Mouse (Mus musculus): ENCODE measurements around the gene Dclk1.

The Dclk1 gene

DNA sequence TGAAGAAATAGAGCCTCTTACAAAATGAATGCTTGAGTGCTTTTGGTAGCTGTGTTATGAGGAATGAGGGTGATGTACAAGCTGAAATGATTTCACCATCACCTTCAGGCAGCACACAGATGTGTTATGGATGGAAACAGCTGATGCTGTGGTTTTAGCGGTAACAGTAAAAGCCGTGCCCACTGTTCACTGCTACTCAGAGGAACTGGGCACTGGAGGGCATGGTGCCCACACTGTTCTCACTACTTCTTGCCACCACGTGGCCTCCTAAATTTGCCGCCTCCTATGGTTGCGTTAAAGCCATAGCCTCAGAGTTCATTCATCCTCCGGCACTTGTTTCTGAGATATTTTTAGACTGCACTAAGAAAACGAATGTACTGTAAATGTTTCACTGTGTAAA lies 18.0 kb downstream of the Dclk1 start:
- no peak for DNase-seq (ENCODE audit: low spot score in 2 of 2)

GRCm38 (mm10) chr3:55266091-55266490 lies 23.9 kb downstream of the Dclk1 start:
- no peak for DNase-seq (ENCODE audit: low spot score in 2 of 2)

DNA sequence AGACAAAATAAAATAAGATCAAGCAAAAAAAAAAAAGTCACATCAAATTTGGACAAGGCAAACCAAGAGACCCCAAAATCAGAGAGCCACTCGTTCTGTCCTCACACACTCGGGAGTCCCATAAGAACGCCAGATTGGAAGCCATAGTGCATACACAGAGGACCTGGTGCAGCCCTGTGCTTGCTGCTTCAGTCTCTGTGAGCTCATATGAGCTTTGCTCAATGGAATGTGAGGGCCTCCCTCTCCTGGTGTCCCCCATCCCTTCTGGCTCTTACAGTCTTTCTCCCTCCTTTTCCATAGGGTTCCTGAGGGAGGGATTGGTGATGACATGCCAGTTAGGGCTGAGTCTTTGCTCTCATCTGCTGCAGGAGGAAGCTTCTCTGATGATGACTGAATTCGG lies 27.6 kb downstream of the Dclk1 start:
- DNase-seq (ENCODE audit: low spot score in 2 of 2) = no peak

- no peak for DNase-seq (ENCODE audit: low spot score in 2 of 2)
Observed at GRCm38 (mm10) chr3:55270345-55270744, 28.2 kb downstream of the Dclk1 start.

DNA sequence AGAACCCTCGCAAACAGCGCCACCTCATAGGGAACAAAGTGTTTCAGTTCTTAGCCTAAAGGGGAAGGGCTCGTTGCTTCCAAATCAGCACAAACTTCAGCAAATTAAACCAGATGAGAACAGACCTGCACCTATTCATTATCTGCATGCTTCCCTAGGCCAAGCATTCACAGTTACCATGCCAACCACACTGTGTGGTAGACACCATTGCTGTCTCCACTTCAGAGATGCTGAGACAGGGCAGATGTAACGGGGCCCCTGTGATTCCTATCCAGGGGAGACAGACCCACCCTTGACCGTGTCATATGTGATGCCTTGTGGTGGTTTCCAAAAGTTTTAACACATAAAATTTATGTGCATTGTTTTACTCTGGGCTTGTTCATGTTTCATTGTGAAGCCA lies 28.8 kb downstream of the Dclk1 start:
- DNase-seq (ENCODE audit: low spot score in 2 of 2) = no peak

- no peak for DNase-seq (ENCODE audit: low spot score in 2 of 2)
Observed at GRCm38 (mm10) chr3:55272536-55272935, 30.4 kb downstream of the Dclk1 start.

DNA sequence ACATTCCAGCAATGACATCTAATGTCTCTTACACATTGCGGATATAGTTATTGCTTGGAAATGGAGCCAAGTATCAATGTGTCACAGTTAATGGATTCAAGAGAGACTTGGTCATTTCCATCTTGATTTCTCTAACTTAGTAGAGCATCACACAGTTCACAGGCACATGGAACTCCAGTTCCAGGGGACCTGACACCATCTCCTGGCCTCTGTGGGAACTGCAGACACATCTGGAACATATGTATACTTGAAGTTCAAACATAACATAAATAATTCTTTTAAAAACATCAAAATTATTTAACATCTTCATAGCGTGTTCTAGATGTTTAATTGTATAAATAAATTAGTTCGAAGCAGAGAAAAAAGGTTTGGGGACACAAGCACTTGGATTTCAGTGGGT lies 34.3 kb downstream of the Dclk1 start:
- DNase-seq (ENCODE audit: low spot score in 2 of 2) = no peak

DNA sequence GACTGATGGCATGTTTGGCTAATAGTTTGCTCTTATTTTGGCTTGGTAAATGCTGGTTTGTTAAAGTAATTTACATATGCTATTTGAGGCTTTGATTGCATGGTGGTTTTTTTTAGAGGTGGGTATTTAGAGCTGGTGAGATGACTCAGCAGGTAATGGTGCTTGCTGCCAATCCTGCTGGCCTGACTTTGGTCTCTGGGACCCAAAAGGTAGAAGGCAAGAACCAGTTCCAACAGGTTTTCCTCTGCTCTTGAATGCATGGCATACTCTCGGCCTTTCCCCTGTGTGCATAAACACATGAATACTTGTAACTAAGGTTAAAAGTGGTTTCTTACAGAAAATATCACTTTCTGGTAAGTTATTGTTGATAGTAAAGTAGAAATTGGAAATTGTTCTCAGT lies 34.7 kb downstream of the Dclk1 start:
- DNase-seq (ENCODE audit: low spot score in 2 of 2) = no peak

DNA sequence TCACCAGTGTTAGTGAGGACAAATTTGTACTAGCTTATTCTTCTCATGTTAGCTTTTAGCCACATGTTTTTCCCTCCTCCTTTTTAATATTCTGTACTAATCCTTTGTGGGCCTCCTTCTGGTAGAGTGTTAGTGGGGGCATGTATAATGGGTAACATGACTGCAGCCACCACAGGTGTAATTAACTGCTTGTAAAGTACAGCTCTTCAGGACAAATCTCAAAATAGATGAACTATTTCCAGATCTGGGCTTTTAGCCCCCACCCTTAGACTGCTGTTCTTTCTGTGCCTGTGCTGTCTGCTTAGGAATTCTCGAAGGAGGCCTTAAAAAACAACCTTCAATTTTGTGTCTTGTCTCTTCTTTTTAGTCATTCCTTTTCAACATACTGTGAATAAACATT lies 35.7 kb downstream of the Dclk1 start:
- DNase-seq (ENCODE audit: low spot score in 2 of 2) = no peak

DNA sequence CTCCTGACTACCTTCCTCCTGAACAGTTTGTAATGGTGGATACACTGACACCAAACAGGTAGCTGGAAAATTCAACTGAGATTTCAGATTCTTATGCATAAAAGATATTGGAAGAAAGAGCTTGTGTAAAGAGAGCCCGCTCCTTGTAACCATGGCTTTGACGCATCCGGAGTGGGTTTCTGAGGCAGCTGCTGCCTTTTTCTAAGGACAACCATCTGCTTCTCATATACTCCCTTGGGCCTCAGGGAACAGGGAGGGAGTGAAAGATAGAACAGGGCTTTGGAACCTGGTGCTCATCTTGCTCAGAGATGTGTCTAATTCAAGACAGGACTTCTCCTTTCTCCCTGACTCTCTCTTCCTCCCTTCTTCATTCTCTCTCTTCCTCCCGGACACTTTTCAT lies 37.8 kb downstream of the Dclk1 start:
- peak; percentile 17 to 35 for DNase-seq (ENCODE audit: low spot score in 2 of 2)

- no peak for DNase-seq (ENCODE audit: low spot score in 2 of 2)
Observed at GRCm38 (mm10) chr3:55280471-55280870, 38.3 kb downstream of the Dclk1 start.

GRCm38 (mm10) chr3:55284215-55284614 lies 42.1 kb downstream of the Dclk1 start:
- DNase-seq (ENCODE audit: low spot score in 2 of 2) = peak; percentile 29 to 52

DNA sequence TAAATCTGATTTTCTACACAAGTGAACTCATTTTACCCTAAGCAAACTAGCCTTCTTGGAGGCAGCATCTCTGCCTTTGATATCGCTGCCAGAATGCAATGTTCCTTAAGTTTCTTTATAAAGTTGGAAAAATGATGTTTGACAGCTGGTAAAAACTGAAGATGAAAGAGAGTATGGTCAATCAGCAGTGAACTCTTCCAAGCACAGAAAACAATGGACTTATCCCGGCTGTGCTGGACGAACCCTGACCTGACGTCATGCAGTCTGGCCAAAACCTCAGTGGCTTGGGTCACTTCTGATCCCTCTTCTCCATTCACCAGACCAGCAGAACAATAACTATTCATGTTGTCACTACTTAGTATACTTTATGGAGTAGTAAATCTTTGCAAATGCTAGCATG lies 46.6 kb downstream of the Dclk1 start:
- DNase-seq (ENCODE audit: low spot score in 2 of 2) = no peak

- no peak for DNase-seq (ENCODE audit: low spot score in 2 of 2)
Observed at GRCm38 (mm10) chr3:55291964-55292363, 49.8 kb downstream of the Dclk1 start.

- DNase-seq (ENCODE audit: low spot score in 2 of 2) = no peak
Observed at GRCm38 (mm10) chr3:55292783-55293430, 50.7 kb downstream of the Dclk1 start.

DNA sequence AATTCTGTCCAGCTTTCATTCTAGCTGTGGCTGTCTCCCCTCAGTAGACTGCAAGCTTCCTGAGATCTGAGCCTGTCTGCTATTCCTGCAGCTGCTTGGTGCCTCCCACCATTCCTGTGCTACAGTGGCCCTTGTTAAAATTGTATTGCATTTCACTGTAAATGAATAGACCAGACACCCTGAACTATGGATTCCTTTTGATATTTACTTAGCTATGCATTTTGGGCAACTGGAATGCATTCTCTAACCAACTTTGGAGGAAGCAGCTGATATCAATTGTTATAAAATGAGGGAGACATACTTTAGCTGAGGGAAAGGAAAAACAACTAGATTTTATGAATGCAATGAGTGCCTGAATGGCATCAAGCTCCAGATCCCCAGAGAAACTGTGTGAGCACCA lies 63.5 kb downstream of the Dclk1 start:
- DNase-seq (ENCODE audit: low spot score in 2 of 2) = no peak

GRCm38 (mm10) chr3:55307553-55308177 lies 65.5 kb downstream of the Dclk1 start:
- DNase-seq (ENCODE audit: low spot score in 2 of 2) = no peak

DNA sequence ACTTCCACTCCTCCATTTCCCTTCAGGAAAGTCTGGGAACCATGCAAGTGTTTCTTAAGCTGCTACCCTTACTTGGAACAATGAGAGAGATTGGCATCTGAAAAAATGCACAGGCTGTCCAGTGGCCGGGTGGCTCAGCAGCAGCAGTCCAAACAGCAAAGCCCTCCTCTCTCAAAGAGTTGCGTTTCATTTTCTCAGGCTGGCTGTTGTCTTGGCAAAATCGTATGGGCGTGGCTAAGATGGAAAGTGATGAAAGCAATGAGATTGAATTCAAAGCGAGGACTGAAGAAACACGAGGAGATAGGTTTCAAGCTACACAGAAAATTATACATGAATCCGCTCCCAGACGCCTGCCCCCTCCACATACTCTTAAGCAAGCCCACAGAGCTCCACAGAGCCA lies 67.8 kb downstream of the Dclk1 start:
- DNase-seq (ENCODE audit: low spot score in 2 of 2) = no peak

GRCm38 (mm10) chr3:55315827-55316226 lies 73.7 kb downstream of the Dclk1 start:
- peak in 1 of 2 experiments; percentile 54 for DNase-seq (ENCODE audit: low spot score in 2 of 2)

DNA sequence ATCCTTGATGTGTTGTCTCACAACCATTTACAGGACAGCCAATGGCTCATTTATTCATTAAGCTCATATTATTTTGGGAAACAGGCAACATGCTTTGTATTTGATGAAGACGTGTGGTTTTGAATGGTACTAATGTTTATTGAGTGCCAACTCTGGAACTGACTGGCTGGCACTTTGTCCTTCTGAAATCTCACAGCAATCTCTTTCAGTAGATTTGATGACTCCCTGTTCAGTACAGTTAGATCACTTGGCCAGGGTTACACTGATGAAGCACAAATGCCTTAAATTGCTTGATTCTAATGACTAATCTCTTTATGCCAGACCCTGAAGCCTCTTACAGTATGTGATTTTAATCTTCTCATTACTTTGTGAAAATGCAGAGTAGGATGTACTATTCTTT lies 75.9 kb downstream of the Dclk1 start:
- no peak for DNase-seq (ENCODE audit: low spot score in 2 of 2)

GRCm38 (mm10) chr3:55320572-55320971 lies 78.4 kb downstream of the Dclk1 start:
- DNase-seq (ENCODE audit: low spot score in 2 of 2) = no peak

DNA sequence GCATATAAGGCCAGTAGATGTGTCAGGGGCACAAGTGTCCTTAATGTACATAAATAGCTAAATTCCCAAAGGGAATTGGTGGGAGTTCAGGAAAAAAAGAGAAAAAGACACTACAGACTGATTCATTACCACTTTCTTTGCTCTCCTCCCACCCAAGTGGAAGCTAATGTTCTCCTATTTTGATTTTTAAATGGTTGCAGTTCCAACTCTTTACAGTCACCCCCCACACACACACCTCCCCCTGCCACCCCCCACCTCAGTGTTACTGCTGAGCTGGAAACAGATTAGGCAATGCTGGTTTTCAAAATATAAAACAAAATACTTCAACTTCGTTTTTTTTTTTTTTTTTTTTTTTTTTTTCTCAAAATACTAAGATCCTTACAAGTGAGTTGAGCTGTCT lies 81.9 kb downstream of the Dclk1 start:
- DNase-seq (ENCODE audit: low spot score in 2 of 2) = no peak

- DNase-seq (ENCODE audit: low spot score in 2 of 2) = no peak
Observed at GRCm38 (mm10) chr3:55330496-55330895, 88.3 kb downstream of the Dclk1 start.

- no peak for DNase-seq (ENCODE audit: low spot score in 2 of 2)
Observed at GRCm38 (mm10) chr3:55331694-55332093, 89.5 kb downstream of the Dclk1 start.

Measured in frontal cortex, postnatal 10 days (tissue).